Mouse (Mus musculus) ovary, adult 18-20 months (tissue): ENCODE measurements around the gene Gpx2.

ENCODE experiments used
- DNase-seq: peaks from one replicate; pipeline ENCODE4 v3.0.0; 2022; ENCODE audit warnings: low spot score, mixed read lengths

Gene Gpx2

DNA sequence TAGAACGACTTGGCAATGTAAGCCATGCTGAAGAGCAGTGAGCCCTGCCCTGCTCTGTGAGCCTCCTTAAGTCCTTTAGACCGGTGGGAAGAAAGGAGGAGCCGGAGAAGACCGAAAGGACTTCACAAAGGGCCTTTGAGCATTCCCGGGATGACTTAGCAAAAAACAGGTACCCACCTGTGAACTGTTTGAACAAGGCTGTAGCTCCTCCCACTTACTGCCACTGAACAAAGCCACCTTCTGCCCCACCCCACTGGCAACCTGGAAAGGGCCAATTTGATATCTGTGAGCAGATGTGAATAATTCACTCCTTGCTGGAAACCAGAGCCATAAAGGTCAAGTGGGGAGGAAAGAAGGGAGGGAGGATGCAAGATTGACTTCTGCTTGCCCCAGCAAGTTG, at the start of gene Gpx2:
Gene Gpx2, minus strand, starts transcription at position 205 of the 400 bp plus-strand sequence.
- no peak for DNase-seq

DNA sequence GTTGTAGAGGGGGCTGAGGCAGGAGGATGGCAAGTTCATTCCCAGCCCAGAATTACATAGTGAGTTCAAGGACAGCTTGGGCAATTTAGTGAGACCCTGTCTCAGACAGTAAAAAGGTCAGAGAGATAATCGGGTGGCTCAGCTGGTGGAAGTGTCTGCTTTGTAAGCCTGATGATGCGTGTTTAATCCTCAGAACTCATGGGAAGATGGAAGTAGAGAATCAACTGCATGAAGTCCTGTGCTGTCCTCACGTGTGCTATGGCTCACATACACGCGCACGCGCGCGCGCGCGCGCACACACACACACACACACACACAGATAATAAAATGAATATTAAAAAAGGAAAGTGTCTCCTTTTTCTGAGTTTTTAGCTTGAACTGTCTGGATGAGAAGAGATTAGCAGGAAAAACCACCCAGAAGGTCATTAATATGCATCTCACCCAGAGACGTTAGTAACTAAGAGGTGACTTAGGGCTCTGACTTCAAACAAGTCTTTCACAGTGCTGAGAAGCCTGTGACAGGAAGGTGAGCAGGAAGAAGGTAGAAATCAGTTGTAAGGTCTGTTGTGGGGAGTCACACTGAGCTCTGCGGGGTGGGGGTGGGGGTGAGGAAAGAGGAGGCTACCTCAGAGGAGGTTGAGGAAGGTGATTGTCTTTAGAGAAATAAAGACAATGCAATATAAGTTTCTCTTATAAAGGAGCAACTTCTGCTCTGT, 49.1 kb upstream of the Gpx2 start:
- no peak for DNase-seq

DNA sequence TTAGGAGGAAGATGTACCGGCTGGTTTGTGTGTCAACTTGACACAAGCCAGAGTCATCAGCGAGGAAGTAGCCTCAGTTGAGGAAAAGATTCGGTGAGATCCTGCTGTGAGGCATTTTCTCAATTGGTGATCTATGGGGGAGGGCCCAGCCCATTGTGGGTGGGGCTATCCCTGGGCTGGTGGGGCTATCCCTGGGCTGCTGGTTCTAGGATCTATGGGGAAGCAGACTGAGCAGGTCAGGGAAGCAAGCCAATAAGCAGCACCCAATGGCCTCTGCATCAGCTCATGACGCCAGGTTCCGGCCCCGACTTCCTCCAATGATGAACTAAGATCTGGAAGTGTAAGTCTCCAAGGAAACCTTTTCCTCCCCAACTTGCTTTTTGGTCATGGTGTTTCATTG, 44.7 kb upstream of the Gpx2 start:
- DNase-seq = no peak

DNA sequence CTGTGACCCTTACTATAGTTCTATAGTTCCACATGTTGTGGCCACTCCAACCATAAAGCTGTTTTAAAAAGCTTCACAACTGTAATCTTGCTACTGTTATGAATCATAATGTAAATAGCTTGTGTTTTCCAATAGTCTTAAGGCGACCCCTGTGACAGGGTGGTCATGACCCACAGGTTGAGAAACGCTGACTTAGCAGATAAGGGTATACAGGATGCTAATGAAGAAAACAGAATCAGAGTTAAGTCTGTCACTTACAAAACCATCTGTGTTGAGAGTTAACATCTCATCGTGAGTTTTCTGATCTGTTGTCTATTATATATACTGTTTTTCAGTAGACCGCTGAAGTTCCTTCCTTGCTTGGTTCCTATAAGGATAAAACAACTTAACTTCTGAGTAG, 43.9 kb upstream of the Gpx2 start:
- no peak for DNase-seq

DNA sequence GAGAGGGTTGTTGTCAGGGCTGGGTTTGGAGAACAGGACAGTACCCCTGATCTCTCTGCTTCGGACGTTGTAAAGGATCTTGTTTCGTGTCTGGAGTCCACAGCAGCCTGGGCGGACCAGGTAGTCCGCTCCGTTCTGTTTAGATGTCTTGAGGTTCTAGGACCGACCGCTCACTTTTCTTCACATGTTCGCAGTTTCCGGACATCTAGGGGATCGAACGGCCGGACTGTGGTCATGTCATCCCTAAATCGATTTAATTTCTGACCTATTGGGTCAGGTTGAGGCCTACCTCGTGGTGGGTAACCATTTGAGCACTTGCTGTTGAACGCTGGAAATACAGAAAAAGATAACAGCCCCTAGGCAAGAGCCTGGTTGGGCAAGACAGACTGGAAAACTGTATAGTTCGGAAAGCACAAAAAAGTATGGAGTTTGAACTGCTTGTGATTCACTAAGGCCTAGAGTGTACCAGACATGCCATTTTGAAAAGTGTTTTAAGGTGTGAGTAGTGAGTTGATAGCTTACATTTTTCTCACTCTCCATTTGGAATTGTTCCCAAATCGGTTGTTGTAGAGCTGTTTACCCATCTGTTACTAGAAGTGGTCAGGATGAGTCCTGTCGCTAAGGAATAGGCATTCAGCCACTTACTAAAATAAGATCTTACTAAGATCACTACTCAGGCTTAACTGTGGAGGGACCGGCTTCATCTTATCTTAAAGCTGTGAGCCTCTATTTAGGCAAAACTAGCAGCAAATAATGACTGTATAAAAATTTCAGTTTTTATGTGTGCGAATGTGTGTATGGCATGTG, 42.7 kb upstream of the Gpx2 start:
- DNase-seq = no peak

DNA sequence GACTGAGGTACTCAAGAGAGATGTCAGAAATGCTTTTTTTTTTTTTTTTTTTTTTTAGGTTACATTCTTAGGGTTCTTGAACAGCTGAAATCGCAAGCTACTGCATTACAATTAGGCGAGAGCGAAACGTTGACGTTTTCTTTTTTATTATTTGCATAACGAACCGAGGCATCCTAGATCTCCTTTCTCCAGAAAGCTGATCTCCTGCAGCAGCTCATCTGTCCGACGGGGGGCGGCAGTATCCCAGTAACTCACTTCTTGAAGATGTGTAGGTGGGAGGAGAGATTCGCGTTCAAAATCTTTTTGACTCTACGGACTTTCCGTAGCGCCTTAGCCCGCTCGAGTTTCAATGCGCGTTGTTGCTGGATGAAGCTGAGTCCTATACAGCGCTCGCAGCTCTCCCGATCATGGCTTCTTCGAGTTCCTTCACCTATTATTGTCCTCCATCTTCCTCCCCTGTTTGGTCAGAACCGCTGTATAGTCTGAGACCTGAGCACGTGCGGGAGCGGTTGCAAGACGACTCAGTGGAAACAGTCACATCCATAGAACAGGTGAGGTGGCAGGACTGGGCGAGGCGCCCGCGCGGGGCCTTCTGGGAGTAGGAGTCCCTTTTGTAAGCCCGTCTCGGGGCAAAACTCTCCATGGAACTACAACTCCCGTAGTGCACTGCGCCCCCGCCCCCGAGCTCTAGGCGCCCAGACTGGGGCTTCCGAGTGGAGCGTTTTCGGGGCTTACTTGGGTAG, 41.9 kb upstream of the Gpx2 start:
- peak; percentile 95 for DNase-seq

DNA sequence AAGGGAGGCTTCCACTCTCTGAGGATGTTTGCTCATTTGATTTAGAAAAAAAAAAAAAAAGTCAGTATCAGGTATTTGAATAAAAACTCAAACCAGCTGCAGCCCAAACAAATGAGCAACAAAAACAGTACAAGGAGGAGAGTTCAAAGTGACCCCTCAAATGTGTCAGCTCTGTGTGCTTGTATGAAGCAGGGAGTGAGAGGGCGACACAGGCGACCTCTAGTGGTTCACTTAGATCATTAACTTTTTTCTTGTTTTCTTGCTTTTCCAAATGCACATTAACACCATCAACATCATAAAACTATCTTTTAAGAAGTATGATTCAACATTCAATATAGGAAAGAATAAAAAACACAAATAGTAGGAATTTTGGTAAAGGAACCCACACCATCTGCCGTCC, 37.4 kb upstream of the Gpx2 start:
- no peak for DNase-seq

DNA sequence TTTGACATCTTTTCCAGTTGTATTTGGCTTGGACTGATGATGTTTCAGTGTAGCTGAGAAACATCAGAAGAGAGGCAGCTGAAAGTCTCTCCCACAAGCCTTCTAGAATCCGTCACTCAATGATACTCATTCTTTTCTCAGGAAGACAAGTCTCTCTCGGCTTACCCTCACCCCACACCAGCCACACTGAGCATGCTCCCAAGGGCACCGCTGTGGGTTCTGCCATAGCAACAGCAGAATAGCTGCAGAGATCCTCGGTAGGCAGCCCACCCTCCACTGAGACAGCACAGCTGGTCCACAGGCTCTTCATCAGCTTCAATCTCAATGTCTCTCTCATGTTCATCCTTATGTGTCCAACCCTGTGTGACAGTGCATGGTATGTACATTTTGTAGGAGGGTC, 29.9 kb upstream of the Gpx2 start:
- no peak for DNase-seq

DNA sequence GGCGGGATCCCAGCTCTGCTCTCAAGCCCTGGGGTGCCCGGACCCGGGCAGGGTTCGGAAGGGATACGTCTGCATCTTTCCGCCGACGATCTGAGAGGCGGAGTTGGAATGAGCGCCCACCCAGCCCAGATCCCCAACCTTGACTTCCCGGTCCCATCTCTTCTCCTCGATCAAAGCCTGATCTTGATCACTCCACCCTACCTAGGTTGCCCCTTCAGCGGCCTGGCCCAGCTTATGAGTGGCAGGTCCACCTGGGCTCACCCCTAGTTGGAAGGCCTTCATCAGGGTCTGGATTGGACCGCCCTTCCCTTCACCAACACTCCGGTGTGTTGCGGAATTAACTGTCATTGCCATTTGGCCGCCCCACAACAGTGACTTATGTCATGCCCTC, 27.3 kb upstream of the Gpx2 start, which contains the start of gene Rab15:
Gene Rab15, minus strand, starts transcription at position 258 of the 391 bp plus-strand sequence.
- no peak for DNase-seq

DNA sequence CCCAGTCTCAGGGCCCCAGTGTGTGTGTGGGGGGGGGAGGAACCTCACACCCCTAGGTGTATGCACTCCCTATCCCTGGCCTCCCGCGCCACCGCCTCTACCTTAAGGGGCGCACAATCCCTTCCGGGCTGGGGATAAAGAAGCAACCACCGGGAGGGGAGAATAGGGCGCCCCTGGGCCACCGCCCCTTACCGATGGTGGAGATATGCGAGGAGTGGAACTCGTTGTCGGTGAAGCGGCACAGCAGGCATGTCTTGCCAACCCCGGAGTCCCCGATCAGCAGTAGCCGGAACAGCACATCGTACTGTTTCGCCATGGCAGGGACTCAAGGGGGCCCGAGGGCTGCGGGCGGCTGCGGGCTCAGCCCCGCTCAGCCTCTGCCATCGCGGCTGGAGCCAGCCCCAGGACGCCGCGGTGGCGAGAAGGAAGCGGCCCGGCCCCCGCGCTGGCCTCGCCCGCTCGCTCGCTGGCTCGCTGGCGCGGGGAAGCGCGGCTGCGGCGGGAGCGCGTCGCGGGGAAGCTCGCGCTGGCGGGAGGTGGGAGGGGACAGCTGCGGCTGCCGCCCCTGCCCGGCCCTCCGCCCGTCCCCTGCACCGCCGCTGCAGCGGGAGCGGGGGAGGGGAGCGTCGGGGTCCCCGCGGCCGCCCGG, 26.8 kb upstream of the Gpx2 start:
- no peak for DNase-seq

DNA sequence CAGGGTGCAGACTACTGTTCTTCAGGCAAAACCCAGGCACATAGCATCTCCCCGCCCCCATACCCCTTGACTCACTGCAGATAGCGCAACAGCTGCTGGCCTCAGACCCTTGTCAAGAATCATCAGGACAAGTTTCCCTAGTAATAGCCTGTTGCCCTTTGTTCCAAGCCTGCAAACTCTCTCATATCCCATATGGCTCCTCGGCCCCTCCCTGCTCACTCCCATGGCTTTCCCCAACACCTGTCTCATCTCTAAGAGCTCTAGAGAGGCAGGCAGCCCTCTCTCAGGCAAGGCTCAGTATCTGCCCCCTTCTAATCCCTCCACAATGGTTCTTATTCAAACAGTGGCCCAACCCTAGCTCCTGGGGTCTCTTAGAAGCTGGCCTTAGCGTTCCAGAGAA, 25.3 kb upstream of the Gpx2 start:
- DNase-seq = no peak

DNA sequence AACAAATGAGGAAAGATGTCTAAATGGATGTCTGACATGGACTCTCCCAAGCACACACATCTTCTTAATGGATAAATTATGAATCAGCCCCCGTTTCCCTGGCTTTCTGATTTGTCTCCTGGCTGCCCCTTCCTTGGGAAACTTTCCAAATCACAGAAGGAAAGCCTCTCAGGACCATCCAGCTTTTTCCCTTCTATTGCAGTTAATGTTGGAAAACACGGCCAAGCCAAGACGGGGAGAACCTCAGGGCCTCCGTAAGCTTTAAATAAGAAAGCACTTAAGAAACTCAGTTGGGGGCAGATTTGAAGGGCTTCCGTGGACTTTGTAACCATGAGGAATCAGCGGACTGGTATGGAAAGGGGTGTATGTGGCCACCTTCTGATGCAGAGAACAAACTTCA, 24.5 kb upstream of the Gpx2 start:
- DNase-seq = no peak

DNA sequence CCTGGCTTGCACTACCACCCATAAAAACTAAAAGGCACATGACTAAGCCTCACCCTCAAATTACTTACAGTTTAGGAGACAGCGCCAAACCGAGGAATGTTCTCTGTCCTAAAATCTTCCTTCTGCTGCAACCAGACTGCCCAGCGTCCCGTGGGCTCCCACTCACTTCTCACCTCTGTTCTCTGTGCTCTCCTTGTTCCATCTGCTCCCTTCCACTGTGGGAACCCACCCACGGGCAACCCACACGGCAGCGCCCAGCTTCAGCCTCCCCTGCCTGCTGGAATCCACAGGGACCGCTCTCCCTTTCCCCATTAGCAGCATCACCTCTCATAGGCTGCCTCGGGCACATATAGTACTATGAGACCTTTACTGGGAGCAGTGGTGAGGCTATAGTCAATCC, 23.6 kb upstream of the Gpx2 start:
- no peak for DNase-seq

DNA sequence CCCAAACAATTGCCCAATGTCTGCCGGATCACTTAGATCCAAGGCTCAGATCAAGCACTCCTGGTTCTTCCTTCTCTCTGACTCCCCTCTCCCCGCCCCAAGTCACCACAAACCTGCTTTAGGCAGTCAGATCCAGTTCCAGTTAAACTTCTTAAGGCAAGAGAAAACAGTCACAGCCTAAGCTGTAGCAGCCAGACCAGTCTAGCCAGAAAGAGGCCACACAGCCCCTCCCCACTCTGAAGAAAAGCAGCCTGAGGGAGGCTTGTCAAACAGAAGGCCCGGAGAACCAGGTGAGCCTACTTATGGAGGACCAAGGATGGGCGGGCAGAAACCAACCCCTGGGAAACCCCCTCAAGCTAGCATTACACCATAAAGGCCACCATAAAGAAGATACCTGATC, 22.8 kb upstream of the Gpx2 start:
- no peak for DNase-seq

DNA sequence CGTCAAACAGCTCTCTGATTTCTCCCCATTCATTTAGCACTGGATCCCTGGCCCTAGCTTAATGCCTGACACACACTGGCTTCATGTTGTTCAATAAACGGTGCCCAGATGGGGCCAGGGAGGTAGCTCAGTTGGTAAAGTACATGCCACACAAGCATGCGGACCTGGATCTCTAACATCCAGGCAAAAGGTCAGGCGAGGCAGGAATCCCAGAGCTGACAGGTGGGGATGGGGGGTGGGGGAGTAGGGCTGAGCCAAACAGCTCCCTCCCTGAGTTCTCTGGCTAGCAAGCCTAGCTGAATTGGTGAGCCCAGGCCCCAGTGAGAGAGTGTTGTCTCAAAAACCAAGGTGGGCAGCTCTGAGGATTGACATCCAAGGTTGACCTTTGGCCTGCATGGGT, 21.8 kb upstream of the Gpx2 start:
- DNase-seq = no peak

DNA sequence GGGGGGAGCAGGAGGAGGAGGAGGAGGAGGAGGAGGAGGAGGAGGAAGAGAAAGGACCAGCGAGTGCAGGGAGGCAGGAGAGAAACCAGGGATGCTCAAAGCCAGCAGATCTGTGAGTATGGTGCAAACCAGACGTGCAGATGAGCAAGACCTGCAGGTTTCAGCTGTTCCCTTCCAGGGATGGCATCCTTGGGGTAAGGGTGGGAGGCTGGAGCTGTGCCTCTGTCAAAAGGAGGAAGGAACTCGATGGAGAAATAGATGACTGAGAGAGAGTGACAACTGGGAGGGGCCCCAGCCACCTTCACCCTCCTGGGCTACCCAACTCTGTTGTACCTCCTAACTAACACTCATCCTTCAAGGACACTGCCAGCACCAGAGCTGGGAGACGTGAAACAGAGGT, 21.4 kb upstream of the Gpx2 start:
- DNase-seq = no peak

DNA sequence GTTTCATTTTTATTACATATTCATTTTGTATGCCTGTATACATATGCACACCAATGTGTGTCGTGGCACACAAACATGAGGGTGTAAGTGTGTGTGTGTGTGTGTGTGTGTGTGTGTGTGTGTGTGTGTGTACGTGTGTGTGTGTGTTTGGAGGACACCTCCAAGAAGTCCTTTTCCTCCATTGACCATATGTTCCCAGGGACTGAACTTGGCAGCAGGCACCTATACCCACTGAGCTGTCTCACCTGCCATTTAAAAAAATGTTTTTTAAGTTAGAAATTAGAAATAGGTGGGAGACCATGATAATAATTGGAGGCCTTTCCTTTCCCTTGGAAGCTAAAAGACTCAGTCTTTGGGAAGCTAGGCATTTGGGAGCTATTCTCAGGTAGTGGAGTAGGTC, 18.8 kb upstream of the Gpx2 start:
- no peak for DNase-seq

DNA sequence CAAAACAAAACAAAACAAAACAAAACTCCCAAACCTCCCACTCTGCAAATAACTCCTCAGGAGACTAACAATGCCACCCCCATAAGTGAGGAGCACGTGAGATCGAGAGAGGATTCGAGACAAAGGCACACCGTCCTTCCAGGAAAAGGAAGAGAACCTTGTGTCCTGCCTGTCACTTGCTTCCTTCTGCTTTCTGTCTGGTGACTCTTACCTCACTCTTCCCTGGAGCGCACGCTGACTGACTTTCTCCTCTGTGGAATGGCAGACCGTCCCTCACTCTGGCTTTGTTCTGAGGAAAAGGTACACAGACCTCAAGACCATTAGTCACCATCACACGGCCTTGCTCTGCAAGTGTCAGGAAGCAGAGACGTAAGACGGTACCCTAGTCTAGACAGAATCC, 18.2 kb upstream of the Gpx2 start:
- no peak for DNase-seq

DNA sequence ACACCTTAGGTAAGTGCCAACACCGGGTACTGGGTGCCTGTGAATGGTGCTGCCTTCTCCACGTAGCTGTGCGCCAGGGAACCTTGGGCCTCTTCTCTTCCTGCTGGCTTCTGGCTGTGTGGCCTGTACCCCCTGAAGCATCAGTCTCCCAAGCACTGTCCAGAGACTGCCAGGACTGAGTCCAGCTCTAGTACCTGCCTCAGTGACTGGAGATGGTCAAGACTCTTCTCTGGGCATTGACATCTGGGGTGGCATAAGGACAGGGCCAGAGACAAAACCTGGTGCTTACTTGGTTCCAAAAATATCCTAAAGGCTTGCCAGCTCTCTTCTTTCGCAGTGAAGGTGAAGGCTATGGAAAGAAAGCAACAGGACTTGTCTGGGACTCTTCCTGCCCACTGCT, 15.7 kb upstream of the Gpx2 start:
- DNase-seq = no peak

DNA sequence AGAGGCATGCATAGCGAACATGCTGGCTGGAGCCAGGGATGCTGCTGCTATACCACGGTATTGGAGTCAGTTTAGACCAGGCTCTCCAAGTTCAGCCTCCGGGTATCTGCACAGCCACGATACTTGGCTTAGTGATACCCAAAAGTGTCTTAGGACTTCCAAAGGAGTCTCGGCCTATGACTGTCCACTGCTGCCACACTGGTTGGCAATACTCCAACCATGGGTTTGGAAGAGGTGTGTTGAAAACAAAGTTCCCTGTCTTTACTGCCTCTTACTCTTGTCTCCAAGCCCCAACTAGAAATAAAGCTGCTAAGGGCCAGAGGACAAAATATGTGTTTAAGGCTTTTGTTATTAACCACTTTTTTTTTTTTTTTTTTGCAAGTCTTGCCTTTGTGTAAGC, 15.1 kb upstream of the Gpx2 start:
- no peak for DNase-seq

DNA sequence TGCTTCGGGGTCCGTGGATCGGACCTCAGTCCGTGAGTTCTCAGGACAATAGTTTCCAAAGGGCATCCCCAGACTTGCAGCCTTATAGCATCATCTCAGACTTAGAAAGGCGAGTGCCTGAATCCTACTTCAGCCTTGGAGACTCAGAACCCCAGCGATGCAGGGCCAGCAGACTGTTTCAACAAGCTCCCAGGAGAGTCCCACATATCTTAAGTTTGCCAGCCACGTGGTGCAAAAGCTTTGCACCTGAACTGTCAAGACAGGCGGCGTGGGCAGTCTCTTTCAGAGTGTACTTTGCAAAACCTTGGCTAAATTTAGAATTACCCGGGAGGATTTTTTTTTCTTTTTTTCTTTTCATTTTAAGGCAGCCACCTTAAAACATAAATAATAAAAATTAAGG, 12.4 kb upstream of the Gpx2 start:
- no peak for DNase-seq

DNA sequence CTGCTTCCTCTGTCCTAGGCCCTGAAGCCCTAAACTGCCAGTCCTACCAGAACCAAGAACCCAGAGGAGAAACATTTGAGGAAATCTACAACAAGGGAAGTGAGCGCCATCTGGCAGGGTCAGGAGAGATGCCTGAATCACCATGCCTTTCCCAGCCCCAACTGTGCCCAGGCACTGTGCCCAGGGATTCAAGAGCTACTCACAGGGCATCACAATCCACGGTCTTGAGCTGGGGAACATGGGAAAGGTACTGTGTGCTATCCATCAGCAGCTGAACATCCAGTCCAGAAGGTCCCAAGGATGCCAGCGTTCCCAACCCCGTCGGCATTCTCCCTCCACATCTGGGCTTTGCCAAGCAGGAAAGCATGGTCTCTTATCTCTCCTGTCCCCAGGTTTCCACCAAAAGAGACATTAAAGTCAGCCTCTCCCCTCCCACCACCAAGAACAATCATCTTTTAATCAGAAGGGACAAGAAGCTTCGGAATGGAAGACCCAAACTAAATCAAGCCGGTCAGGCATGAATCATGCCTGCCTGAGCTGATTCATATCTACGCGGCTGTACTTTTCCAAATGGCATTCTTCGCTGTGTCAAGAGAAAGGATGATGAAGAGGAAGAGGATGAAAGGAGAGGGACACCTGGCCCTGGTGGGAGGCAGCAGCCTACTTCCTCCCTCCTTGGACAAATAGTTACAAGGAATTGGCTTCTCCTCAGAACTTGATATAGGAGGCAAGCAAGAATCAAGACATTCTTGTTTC, 9.9 kb upstream of the Gpx2 start:
- DNase-seq = no peak
